Mouse (Mus musculus): ENCODE data around the gene Vmn1r4.

- 0 out of 2 replicates have a peak, but pooled peaks have one; percentile 28 for TF ChIP-seq SIN3A (IDR thresholded peaks at IDR 0.05; ENCODE audit: low read length)
- no peak for TF ChIP-seq RCOR1 (IDR thresholded peaks at IDR 0.05; ENCODE audit: low read depth, low read length)
- TF ChIP-seq CTCF (IDR thresholded peaks at IDR 0.05 in 2 of 3, conservative IDR thresholded peaks at IDR 0.05 in 1 of 3; ENCODE audit: control insufficient read depth in 1 of 3, insufficient read depth in 1 of 3, low read depth in 2 of 3, low read length in 3 of 3, poor library complexity in 1 of 3, severe bottlenecking in 1 of 3), result peak; percentile 77 to 86 (median 79)
- TF ChIP-seq MAX (IDR thresholded peaks at IDR 0.05; ENCODE audit: low read length), result no peak
Measured at GRCm38 (mm10) chr6:56908912-56909311, 14.9 kb upstream of the Vmn1r4 start.
